Mouse (Mus musculus) midbrain, embryonic 13.5 days (tissue): ENCODE measurements around the gene Rdh19. TPM values are rescaled to one million over a fixed set of nuclear protein-coding genes. Genes with fewer than 3 reads are reported as not detected.
"Not testable (repeated sequence)": the region's sequence is repeated elsewhere in the genome, so short reads cannot be mapped to it uniquely, and the experiment has no call there.

Experiments used
- ATAC-seq: fragments of 200-750 bp; cut with Nextera tagmentation; 2 replicates; pipeline ENCODE4 v1.8.0; 2017; ENCODE audit warnings: mild to moderate bottlenecking, moderate TSS enrichment, moderate library complexity
- H3K27ac ChIP-seq: fragments of 300-500 bp; sonication (generic); 2 replicates; pipeline ENCODE4 v1.5.1; 2015; ENCODE audit warnings: inconsistent platforms, mild to moderate bottlenecking, moderate library complexity
- H3K27me3 ChIP-seq: fragments of 300-500 bp; sonication (generic); 2 replicates; pipeline ENCODE4 v1.6.1; 2015; ENCODE audit warnings: mild to moderate bottlenecking, inconsistent platforms
- H3K36me3 ChIP-seq: fragments of 300-500 bp; sonication (generic); 2 replicates; pipeline ENCODE4 v1.6.1; 2015; ENCODE audit warnings: mild to moderate bottlenecking, inconsistent platforms
- H3K4me1 ChIP-seq: fragments of 300-500 bp; sonication (generic); replicated peaks from 2 replicates; pipeline ENCODE4 v1.6.1; 2015; ENCODE audit warnings: inconsistent platforms
- H3K4me2 ChIP-seq: fragments of 300-500 bp; sonication (generic); replicated peaks from 2 replicates; pipeline ENCODE4 v1.6.1; 2015; ENCODE audit warnings: moderate library complexity, mild to moderate bottlenecking, inconsistent platforms
- H3K4me3 ChIP-seq: fragments of 300-500 bp; sonication (generic); replicated peaks from 2 replicates; pipeline ENCODE4 v1.5.1; 2015; ENCODE audit warnings: mild to moderate bottlenecking, inconsistent platforms
- H3K9ac ChIP-seq: fragments of 300-500 bp; sonication (generic); replicated peaks from 2 replicates; pipeline ENCODE4 v1.6.1; 2015; ENCODE audit warnings: mild to moderate bottlenecking, inconsistent platforms
- H3K9me3 ChIP-seq: fragments of 300-500 bp; sonication (generic); 2 replicates; pipeline ENCODE4 v1.6.1; 2016; ENCODE audit warnings: mild to moderate bottlenecking, inconsistent platforms
- WGBS: fragments of 180-500 bp; shearing (Covaris S2); methylation state at CpG from one replicate; pipeline ENCODE4 v1.1.7; 2015; 5-methylcytosine and 5-hydroxymethylcytosine counted together
- polyA plus RNA-seq: library from polyadenylated mRNA; unstranded; fragments of >200 nt; fragmentation: Nextera tagmentation; extraction: Ambion mirVana; gene quantifications from 2 replicates; pipeline ENCODE4 v1.2.1, GENCODE M21; 2015

Gene Rdh19
- polyA plus RNA-seq: not detected in 2 replicates

DNA sequence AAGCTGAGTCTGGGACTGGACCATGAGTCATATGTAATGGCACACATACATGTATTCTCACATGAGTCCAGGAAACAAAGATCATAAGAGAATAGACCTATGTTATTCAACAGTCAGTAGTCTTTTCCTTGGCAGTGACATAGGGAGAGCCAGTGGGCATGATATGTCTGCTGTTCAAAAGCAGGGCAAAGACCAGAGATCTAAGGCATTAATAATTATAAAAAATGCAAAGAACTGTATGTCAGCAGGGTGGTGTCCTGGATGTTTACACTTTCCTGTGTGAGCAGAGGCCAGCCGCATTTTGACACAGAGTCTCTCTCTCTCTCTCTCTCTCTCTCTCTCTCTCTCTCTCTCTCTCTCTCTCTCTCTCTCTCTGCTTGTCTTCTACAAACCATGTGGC, at the start of gene Rdh19:
Rdh19 (plus strand) TSS at position 301 of the 400 bp plus-strand sequence.
- no peak within 1 kb of the TSS for H3K4me2 ChIP-seq
- no peaks in the 10 kb centered on the region for H3K9me3 ChIP-seq
- no peaks in the 10 kb centered on the region for H3K27me3 ChIP-seq
- H3K9ac ChIP-seq: no peak within 1 kb of the TSS
- H3K4me3 ChIP-seq: no peak within 1 kb of the TSS
- no peaks in the 10 kb centered on the region for H3K4me1 ChIP-seq
- H3K36me3 ChIP-seq: no peaks in the 10 kb centered on the region
- no peak within 1 kb of the TSS for H3K27ac ChIP-seq
- WGBS: 94% methylated on average over 1 of the region's 1 CpGs
- no peak for ATAC-seq

DNA sequence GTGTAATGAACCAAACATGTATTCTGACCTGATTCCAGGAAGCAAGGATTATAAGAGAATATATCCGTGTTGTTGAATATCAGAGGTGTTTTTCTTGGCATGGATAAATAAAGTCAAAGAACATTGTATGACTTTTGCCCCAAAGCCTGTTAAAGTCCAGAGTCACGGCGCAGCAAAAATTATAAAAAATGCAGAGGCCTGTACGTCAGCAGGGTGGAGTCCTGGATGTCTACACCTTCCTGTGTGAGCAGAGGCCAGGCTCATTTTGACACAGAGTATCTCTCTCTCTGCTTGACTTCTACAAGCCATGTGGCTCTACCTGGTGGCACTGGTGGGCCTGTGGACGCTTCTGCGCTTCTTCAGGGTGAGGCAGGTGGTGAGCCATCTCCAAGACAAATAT, 48.8 kb upstream of the Rdh19 start, which contains the start of gene Rdh16:
Rdh16 (plus strand) TSS at position 262 of the 400 bp plus-strand sequence.
- no peak within 1 kb of the TSS for H3K9ac ChIP-seq
- no peak for ATAC-seq
- no peaks in the 10 kb centered on the region for H3K36me3 ChIP-seq
- H3K4me3 ChIP-seq: no peak within 1 kb of the TSS
- H3K27ac ChIP-seq: no peak within 1 kb of the TSS
- 89% methylated on average over 6 of the region's 6 CpGs for WGBS
- no peaks in the 10 kb centered on the region for H3K9me3 ChIP-seq
- H3K4me1 ChIP-seq: no peaks in the 10 kb centered on the region
- no peaks in the 10 kb centered on the region for H3K27me3 ChIP-seq
- no peak within 1 kb of the TSS for H3K4me2 ChIP-seq

DNA sequence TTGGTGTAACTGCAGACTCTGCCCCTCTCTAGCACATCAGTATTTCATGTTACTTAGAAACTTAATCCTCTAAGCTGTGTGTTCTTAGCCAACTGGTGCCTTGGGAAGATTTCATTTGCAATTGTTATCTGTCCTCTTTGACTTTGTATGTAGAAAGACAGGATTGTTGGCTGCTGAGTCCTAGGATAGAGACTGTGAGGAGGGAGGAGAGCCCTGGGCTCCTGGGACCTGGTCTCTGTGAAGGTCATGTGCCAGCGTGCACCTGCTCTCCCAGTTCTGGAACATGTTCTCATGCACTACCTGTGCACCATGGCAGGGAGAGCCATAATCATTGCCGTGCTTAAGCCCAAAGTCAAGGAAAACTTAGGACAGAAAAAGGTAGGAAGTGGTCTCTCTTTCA, 48.1 kb upstream of the Rdh19 start:
- WGBS: 92% methylated on average over 2 of the region's 2 CpGs
- Histone ChIP-seq H3K9ac (no peak overlapping the region), H3K27ac (no peak overlapping the region), H3K4me1 (no peaks in the 10 kb centered on the region), H3K36me3 (no peaks in the 10 kb centered on the region), H3K9me3 (no peaks in the 10 kb centered on the region), H3K4me3 (no peak overlapping the region), H3K4me2 (no peak overlapping the region), H3K27me3 (no peaks in the 10 kb centered on the region)
- no peak for ATAC-seq

DNA sequence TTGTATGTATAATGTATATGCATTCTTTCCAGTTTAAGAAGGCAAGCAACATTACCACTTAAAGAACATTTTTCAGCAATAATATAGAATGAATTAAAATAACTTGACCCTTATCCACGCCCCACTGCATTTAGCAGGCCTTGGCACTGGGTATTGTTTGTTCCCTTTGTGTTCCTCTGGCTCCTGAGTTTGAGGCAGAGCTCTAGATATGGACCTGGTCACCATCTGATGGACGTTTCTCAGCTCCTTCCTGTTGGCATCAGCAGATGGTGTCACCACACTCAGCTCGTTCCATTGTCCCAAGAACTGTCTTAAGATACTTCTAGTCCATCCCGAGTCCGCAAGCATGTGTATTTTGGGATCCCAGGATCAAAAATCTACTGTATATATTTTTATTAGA, 47.5 kb upstream of the Rdh19 start:
- Histone ChIP-seq H3K4me1 (no peaks in the 10 kb centered on the region), H3K27me3 (no peaks in the 10 kb centered on the region), H3K4me2 (no peak overlapping the region), H3K9ac (no peak overlapping the region), H3K4me3 (no peak overlapping the region), H3K36me3 (no peaks in the 10 kb centered on the region), H3K27ac (no peak overlapping the region), H3K9me3 (no peaks in the 10 kb centered on the region)
- WGBS: 85% methylated on average over 5 of the region's 5 CpGs
- ATAC-seq: no peak

DNA sequence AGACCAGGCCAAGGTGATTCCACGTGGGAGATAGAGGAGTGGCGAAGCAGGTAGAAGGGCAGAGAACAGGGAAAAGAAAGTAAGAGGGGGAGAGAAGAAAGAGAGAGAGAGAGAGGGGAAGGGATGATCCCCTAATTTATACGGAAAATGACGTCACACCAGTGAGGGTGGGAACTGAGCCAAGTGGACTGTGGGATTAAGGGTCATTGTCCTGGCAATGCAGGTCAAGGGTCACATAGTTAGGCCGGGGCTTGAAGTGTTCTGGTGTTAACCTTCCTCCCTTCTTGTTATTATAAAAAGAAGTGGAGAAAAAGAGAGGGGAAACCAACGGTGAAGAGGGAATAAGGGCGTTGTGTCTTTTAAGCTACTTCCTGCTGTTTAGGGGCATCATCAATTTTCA, 45.3 kb upstream of the Rdh19 start:
- Histone ChIP-seq H3K4me1 (no peaks in the 10 kb centered on the region), H3K27me3 (no peaks in the 10 kb centered on the region), H3K36me3 (no peaks in the 10 kb centered on the region), H3K4me2 (no peak overlapping the region), H3K9me3 (no peaks in the 10 kb centered on the region), H3K4me3 (no peak overlapping the region), H3K27ac (no peak overlapping the region), H3K9ac (no peak overlapping the region)
- 45% methylated on average over 7 of the region's 7 CpGs for WGBS
- no peak for ATAC-seq

DNA sequence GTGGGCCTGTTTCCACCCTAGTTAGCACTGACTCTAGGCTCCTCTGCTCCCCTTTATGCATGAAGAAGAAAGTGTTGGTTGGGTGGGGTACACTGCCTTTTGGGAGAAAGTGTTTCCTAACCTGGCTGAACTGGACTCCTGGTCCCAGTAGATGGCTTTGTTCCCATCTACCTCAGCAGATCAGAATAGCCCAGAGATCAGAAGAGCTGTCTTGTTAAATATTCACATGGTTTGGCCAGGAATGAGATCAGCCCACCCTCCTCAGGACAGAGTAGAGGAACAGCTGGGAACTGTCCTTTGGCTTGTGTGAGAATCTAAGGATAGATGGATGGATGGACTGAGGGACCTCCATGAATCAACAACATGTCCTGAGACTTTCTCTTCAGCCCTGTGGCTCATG, 33.8 kb upstream of the Rdh19 start:
- H3K27me3 ChIP-seq: no peaks in the 10 kb centered on the region
- no peaks in the 10 kb centered on the region for H3K4me1 ChIP-seq
- no peak overlapping the region for H3K4me3 ChIP-seq
- peaks cover 8% of the 10 kb centered on the region; the same call in 1 of the 2 replicates for H3K9me3 ChIP-seq
- H3K27ac ChIP-seq: no peak overlapping the region
- H3K9ac ChIP-seq: no peak overlapping the region
- no peak overlapping the region for H3K4me2 ChIP-seq
- no peak for ATAC-seq
- no peaks in the 10 kb centered on the region for H3K36me3 ChIP-seq

DNA sequence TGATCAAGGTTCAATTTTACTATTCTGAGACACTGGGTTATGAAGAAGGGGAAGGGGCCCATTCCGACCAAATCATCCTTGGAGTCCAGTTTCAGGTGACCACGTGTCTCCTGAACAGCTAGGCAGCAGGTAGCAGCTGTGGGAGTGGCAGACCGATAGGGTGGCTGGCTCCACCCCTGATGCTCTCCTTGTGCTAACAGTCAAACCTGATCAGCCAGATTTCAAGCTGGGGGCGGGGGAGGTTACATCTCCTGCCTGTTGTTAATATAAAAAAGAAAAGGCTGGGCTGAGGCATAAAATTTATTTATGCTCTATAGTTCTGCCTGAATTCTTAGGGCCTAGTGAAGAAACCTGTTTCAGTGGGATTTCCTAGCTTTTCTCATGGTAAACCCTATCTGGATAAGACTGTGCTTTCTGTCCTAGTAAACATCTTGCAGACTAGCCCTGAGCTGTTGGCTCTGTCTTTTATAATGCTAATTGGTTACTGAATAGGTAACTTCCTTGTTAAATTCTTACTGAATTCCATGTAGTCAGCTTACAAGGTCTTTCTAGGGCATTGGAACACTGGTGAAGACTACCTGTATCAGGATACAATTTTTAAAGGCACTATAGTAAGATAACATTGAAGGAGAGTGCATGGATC, 32.3 kb upstream of the Rdh19 start:
- H3K4me2 ChIP-seq, H3K4me1 ChIP-seq, H3K9ac ChIP-seq, H3K27me3 ChIP-seq, H3K27ac ChIP-seq, H3K9me3 ChIP-seq, H3K4me3 ChIP-seq, ATAC-seq, H3K36me3 ChIP-seq: not testable (repeated sequence)
- 82% methylated on average over 4 of the region's 4 CpGs for WGBS

DNA sequence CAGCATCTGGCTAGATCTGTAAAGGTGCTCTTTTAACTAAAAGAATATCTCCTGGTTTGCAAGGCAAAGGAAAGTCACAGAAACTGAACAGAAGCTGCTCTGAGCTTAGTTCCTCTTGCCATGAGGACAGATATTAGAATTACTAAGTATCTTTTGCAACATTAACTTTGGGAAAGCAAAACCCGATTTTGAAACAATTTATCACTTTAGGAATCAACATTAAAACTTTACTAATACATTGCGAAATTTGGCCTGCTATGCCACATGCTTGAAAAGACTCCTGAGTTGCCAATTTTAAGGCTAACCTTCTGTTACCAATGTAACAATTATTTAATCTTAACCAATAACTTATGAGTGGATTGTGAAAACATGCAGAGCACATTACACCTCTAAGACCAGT, 27.9 kb upstream of the Rdh19 start:
- 92% methylated on average over 2 of the region's 2 CpGs for WGBS
- not testable (repeated sequence) for H3K4me1 ChIP-seq, ATAC-seq

DNA sequence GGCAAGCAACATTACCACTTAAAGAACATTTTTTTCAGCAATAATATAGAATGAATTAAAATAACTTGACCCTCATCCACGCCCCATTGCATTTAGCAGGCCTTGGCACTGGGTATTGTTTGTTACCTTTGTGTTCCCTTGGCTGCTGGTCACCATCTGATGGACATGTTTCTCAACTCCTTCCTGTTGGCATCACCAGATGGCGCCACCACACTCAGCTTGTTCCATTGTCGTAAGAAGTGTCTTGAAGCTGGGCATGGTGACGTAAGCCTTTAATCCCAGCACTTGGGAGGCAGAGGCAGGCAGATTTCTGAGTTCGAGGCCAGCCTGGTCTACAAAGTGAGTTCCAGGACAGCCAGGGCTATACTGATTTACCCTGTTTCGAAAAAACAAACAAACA, 24.3 kb upstream of the Rdh19 start:
- Histone ChIP-seq H3K27ac (no peak overlapping the region), H3K27me3 (no peaks in the 10 kb centered on the region), H3K9me3 (peaks cover 4% of the 10 kb centered on the region; the same call in 1 of the 2 replicates), H3K4me1 (no peaks in the 10 kb centered on the region), H3K4me3 (no peak overlapping the region), H3K36me3 (no peaks in the 10 kb centered on the region), H3K9ac (no peak overlapping the region), H3K4me2 (no peak overlapping the region)
- ATAC-seq: no peak
- WGBS: 80% methylated on average over 6 of the region's 6 CpGs

More for the DNA sequence above, 27.9 kb upstream of the Rdh19 start:
- H3K9ac ChIP-seq, H3K36me3 ChIP-seq, H3K9me3 ChIP-seq, H3K4me2 ChIP-seq, H3K27me3 ChIP-seq, H3K4me3 ChIP-seq, H3K27ac ChIP-seq: not testable (repeated sequence)

DNA sequence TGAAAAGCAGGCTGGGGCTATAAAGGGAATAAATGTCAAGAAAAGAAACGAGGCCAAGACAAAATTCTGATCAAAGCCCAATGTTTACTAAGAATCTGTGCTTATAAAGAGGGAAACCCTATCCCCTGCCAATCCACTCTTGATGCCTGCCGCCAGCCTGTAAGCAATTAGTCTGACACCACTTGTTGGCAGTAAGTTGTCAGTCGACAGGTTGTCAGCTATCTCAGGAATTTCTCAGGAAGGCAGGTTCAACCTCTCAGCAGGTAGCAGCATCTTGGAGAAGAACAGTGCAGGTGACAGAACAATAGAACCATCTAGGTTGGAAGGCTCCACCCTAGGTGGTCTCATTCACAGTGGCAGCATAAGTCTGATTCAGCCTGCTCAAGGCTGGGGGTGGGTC, 20.6 kb upstream of the Rdh19 start:
- WGBS: 77% methylated on average over 3 of the region's 3 CpGs
- Histone ChIP-seq H3K9me3 (no peaks in the 10 kb centered on the region), H3K4me1 (no peaks in the 10 kb centered on the region), H3K4me3 (no peak overlapping the region), H3K9ac (no peak overlapping the region), H3K27ac (no peak overlapping the region), H3K36me3 (no peaks in the 10 kb centered on the region), H3K4me2 (no peak overlapping the region), H3K27me3 (no peaks in the 10 kb centered on the region)
- no peak for ATAC-seq

DNA sequence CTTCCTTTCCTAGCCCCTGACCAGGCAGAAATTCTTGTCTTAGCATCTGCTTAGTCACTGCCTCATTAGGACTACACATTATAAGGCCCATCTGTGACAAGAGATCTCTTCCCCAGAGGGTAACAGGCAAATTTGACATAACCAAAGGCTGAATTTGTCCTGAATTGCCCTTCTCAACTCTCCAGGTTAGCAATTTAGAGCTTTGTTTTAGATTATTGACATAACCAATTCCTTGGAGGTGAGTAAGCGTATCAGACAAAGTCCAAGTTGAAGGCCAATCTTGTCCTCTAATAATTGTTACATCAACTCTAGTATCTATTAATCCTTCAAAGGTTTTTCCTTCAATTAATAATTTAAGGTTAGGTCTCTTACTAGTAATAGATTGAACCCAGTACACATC, 15.5 kb upstream of the Rdh19 start:
- not testable (repeated sequence) for H3K36me3 ChIP-seq, H3K4me2 ChIP-seq, H3K4me1 ChIP-seq, H3K4me3 ChIP-seq, H3K27ac ChIP-seq, ATAC-seq, H3K27me3 ChIP-seq, H3K9ac ChIP-seq, H3K9me3 ChIP-seq
- WGBS: 98% methylated on average over 1 of the region's 1 CpGs

DNA sequence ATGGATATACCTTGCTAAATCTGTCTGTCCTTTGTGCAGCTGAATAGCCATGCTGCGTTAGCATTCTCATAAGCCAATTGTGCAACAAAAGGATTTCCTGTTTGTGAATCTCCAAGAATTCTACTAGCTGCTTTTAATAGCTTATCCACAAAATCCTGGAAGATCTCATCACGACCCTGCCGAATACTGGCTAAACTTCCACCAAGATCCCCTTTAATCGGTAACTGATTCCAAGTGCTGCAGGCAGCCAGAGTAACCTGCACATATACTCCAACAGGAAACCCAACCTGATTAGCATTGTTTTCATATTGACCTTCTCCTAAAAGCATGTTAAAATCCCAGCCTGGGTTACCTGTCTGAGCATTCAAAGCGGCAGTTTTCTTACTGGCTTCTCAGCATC, 14.4 kb upstream of the Rdh19 start:
- no peak overlapping the region for H3K4me2 ChIP-seq
- peaks cover 2% of the 10 kb centered on the region; the same call in 1 of the 2 replicates for H3K9me3 ChIP-seq
- H3K27ac ChIP-seq: no peak overlapping the region
- 76% methylated on average over 5 of the region's 5 CpGs for WGBS
- no peak overlapping the region for H3K4me3 ChIP-seq
- H3K27me3 ChIP-seq: no peaks in the 10 kb centered on the region
- ATAC-seq: no peak
- H3K9ac ChIP-seq: no peak overlapping the region
- no peaks in the 10 kb centered on the region for H3K36me3 ChIP-seq
- H3K4me1 ChIP-seq: no peaks in the 10 kb centered on the region

DNA sequence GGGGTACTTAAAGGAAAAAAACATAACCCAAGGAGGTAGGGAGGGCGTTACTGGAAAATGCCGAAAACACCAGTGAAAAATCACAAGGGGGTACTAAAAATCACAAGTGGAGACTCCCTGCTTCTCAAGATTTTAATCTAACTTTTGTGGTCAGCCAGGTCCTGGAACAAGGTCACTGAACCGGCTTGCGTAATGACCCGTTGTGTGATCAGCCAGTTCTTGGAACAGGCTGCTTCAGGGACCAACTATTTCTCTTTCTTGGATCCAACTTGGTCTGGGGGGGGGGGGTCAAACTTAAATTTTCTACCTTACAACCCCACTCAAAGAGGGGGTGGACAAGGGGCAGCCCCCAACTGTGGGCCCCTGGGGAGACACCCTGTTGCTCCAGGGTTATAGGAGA, 11.9 kb upstream of the Rdh19 start:
- H3K9ac ChIP-seq, H3K4me3 ChIP-seq, H3K36me3 ChIP-seq, ATAC-seq, H3K9me3 ChIP-seq, H3K27ac ChIP-seq, H3K27me3 ChIP-seq, H3K4me1 ChIP-seq, H3K4me2 ChIP-seq: not testable (repeated sequence)
- 94% methylated on average over 5 of the region's 5 CpGs for WGBS
